In genomic region chr14:61394745-61395144, GRCm38 (mm10) we compare ENCODE assay signal across 16 mouse cellular contexts. TPM values are rescaled to one million over a fixed set of nuclear protein-coding genes. Genes with fewer than 3 reads are reported as not detected.
A peak's percentile ranks its signal among the peaks of the same experiment; 100 is the strongest.
DNase-seq lines count a peak whose midpoint lies in the region; ATAC-seq lines count a peak whose summit lies in the region.
"Had no signal": no experiment of that assay in that cellular context is flagged by ENCODE, and none has a peak within 500 bp of the region (broad histone marks: within the 10 kb centered on the region; RNA-seq: fewer than 3 reads in every experiment).

No protein-coding gene starts in this region.

- intact Hi-C loops in left cerebral cortex, postnatal 14 days (cut with DNase I), result no loop called here

- peak; percentile 88 for ATAC-seq in frontal cortex, adult (ENCODE audit: low TSS enrichment)
- ATAC-seq: forebrain, embryonic 14.5 days; forebrain, postnatal 0 days; Patski had no signal

- DNase-seq in frontal cortex, postnatal 36 days (ENCODE audit: low spot score in 2 of 2), result no peak
- peak; percentile 7 for DNase-seq in left cerebral cortex, adult 11 months (ENCODE audit: low spot score)
- DNase-seq in left cerebral cortex, postnatal 14 days (ENCODE audit: low spot score in 2 of 2), result no peak
- DNase-seq in testis, postnatal 14 days (ENCODE audit: low spot score), result peak; percentile 13
- no peak for DNase-seq in testis, postnatal 10 days (ENCODE audit: low spot score)
- DNase-seq in adrenal gland, postnatal 25 days, result no peak
- no peak for DNase-seq in spleen, postnatal 4 days (ENCODE audit: low spot score in 2 of 2)
- DNase-seq: adrenal gland, postnatal 10 days; cerebellum, adult 18-20 months; cerebellum, adult 9-10 months; cerebellum, postnatal 25 days; forebrain, postnatal 0 days; heart, adult 11 months had no signal

RNA-seq across cellular contexts. Expression of gene Ebpl, which starts 34.5 kb away (rescaled TPM):
- 1 to 10 TPM; 4.3 to 4.5 TPM for total RNA-seq in left cerebral cortex, postnatal 14 days (2021)
- total RNA-seq in adrenal gland, postnatal 25 days (2021), result 3.2 and 4.5 TPM in 2 replicates

RNA-seq across cellular contexts. Expression of gene Kpna3, which starts 44.9 kb away (rescaled TPM):
- 10 to 100 TPM; 79.1 to 79.7 TPM for total RNA-seq in left cerebral cortex, postnatal 14 days (2021)
- 32.7 and 33.9 TPM in 2 replicates for total RNA-seq in adrenal gland, postnatal 25 days (2021)

Comparison
In these comparisons a context has a peak if more than half of its experiments do, and no peak if none do; other contexts are left out.
1. DNase-seq: peak in left cerebral cortex, adult 11 months (single experiment) and testis, postnatal 14 days (single experiment); none in frontal cortex, postnatal 36 days (0 of 2), left cerebral cortex, postnatal 14 days (0 of 2), testis, postnatal 10 days (single experiment), adrenal gland, postnatal 25 days (single experiment) and spleen, postnatal 4 days (0 of 2).